Mouse (Mus musculus) lung, adult 2 months (tissue): ENCODE measurements around the gene Shroom1. TPM values are rescaled to one million over a fixed set of nuclear protein-coding genes. Genes with fewer than 3 reads are reported as not detected.

Source experiments
- DNase-seq: peaks from one replicate; pipeline ENCODE4 v3.0.0; 2022
- H3K4me1 ChIP-seq: fragments of 200-500 bp; 2 replicates; pipeline ENCODE4 v1.6.1; 2011; ENCODE audit warnings: low read length; ENCODE audit not compliant: control insufficient read depth, insufficient read depth
- H3K4me3 ChIP-seq: fragments of 200-500 bp; replicated peaks from 2 replicates; pipeline ENCODE3; 2011; ENCODE audit warnings: low read depth, mild to moderate bottlenecking, control low read depth, low read length; ENCODE audit errors: extremely low read depth
- CTCF ChIP-seq: fragments of 200-500 bp; IDR thresholded peaks from 2 replicates; pipeline ENCODE4 v1.5.1; 2011; ENCODE audit warnings: mild to moderate bottlenecking, low read length, control low read depth; ENCODE audit not compliant: insufficient read depth
- POLR2A ChIP-seq: fragments of 200-500 bp; IDR thresholded peaks from 2 replicates; pipeline ENCODE4 v1.6.1; 2011; ENCODE audit warnings: low read depth, mild to moderate bottlenecking, control low read depth, low read length, borderline replicate concordance; ENCODE audit errors: extremely low read depth
- WGBS: fragments of 180-500 bp; shearing (Covaris S2); methylation state at CpG from one replicate; pipeline ENCODE4 v1.1.7; 2018; 5-methylcytosine and 5-hydroxymethylcytosine counted together
- polyA plus RNA-seq: library from polyadenylated mRNA; depleted of rRNA; stranded (reverse); fragments of >200 nt; gene quantifications from 2 replicates; pipeline ENCODE4 v1.2.3, GENCODE M21; 2012

Gene Shroom1
- polyA plus RNA-seq, 1 experiment, result 3.0 TPM

- Histone ChIP-seq H3K4me1 (peaks cover 2% of the 10 kb centered on the region), H3K4me3 (no peak overlapping the region)
- DNase-seq, result no peak
- 81% methylated on average over 3 of the region's 3 CpGs for WGBS
- TF ChIP-seq POLR2A (no peak), CTCF (no peak)
Observed at GRCm38 (mm10) chr11:53460192-53460591, 3.2 kb downstream of the Shroom1 start.

GRCm38 (mm10) chr11:53461727-53462126 lies 4.7 kb downstream of the Shroom1 start:
- TF ChIP-seq POLR2A (no peak), CTCF (no peak)
- DNase-seq, result no peak
- 49% methylated on average over 5 of the region's 5 CpGs for WGBS
- peaks cover 2% of the 10 kb centered on the region for H3K4me1 ChIP-seq
- no peak overlapping the region for H3K4me3 ChIP-seq

GRCm38 (mm10) chr11:53463551-53464424 lies 6.8 kb downstream of the Shroom1 start:
- Histone ChIP-seq H3K4me3 (no peak overlapping the region), H3K4me1 (no peaks in the 10 kb centered on the region; the same call in 1 of the 2 replicates)
- TF ChIP-seq CTCF, result no peak
- TF ChIP-seq POLR2A, result no peak
- DNase-seq, result no peak
- WGBS, result 27% methylated on average over 55 of the region's 55 CpGs

- Histone ChIP-seq H3K4me3 (peak overlapping the region; percentile 48), H3K4me1 (no peaks in the 10 kb centered on the region; the same call in 1 of the 2 replicates)
- WGBS, result 17% methylated on average over 40 of the region's 40 CpGs
- peak; percentile 75 for DNase-seq
- TF ChIP-seq POLR2A (no peak), CTCF (peak; percentile 70)
Observed at GRCm38 (mm10) chr11:53466231-53466971, 9.4 kb downstream of the Shroom1 start.

DNA sequence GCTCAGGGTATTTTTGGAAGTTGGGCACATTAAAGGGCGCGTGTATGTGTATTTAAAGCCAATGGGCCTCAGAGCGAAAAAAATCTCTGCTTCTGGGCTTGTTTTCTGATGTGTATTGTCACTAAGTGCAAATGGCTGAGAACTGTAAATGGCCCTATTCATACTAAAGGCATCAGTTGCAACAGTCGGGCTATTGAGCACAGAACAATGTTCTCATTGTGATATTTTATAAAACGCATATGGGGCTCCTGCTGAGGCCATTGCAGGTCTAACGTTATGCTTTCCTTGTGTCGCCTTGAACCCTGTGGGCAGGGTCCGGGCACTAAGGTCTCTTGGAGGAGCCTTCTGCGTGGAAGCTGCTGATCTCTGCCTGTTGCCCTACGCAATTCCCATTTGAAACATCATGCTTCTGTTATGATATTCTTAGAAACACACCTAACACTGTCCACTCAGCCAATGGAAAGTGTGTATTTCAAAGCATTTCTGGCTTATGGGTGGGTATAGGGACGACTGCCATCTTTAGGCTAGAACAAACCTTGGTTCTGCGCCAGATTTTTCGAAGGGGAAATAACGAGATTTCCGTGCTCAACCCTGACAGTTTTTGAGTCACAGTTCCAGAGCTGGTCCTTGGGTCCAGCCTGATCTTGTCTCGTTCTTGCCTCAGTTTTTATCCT lies 12.4 kb downstream of the Shroom1 start:
- WGBS, result 38% methylated on average over 16 of the region's 16 CpGs
- no peaks in the 10 kb centered on the region for H3K4me1 ChIP-seq
- H3K4me3 ChIP-seq, result no peak overlapping the region
- TF ChIP-seq POLR2A (no peak), CTCF (no peak)
- DNase-seq, result no peak

DNA sequence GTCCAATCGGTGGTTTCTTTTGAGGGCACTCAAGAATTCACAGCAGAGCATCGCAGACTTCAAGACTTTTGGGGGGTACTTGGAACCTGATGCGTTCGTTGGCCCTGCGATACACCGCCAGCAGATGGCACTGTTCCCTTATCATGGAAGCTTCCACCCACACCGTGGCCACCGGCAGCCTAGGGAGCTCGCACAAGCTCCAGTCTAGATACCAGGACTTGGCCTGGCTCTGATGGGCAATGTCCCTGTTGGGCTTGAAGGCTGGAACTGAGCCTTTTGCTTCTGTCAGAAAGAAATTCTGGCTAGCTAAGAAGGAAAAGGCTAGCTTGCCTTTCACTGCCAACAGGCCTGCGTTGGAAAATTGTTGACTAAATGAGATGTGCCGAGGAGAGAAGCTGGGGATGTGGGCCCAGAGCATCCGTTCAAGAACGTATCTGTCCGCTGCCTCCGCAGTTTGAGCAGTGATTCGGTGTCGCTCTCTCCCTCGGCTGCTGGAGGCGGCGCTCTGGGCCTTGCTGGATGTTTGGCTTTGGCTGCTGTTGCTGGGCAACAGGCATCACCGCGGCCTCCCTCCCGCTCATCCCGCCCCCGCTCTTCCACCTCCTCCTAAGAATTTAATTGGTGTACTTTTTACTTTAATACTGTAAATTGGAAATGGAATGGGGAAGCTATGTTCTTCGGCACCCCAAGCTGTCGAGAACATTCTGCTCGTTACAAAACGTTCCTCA lies 13.1 kb downstream of the Shroom1 start, which contains the start of gene Gm9837:
Gm9837 (minus strand) TSS at position 512 of the 728 bp plus-strand sequence.
- DNase-seq, result peak; percentile 84
- H3K4me1 ChIP-seq, result no peaks in the 10 kb centered on the region
- TF ChIP-seq CTCF, result peak; percentile 97
- TF ChIP-seq POLR2A, result no peak
- H3K4me3 ChIP-seq, result no peak within 1 kb of the TSS
- 6% methylated on average over 29 of the region's 29 CpGs for WGBS

GRCm38 (mm10) chr11:53472709-53473108 lies 15.7 kb downstream of the Shroom1 start:
- DNase-seq, result no peak
- Histone ChIP-seq H3K4me3 (no peak overlapping the region), H3K4me1 (no peaks in the 10 kb centered on the region)
- 78% methylated on average over 3 of the region's 3 CpGs for WGBS
- TF ChIP-seq CTCF (no peak), POLR2A (no peak)

DNA sequence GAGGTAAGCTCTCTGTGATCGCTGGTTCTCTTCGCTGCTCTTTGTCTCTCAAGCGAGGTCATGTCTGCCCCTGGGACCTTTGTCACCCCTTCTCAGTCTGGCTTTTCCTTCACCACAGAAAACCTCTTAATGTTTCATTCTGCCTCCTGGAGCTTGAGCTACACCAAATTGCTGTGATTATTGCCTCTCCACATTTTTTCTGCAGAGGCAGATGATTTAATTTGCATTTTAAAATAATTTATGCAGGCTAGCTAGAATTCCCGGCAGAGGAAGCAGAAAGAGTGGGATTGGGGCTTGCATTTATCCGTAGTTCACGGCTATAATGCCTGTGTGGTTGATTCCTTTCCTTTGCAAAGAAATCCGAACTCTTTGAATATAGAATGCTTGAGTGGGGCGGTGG lies 18.6 kb downstream of the Shroom1 start:
- Histone ChIP-seq H3K4me3 (no peak overlapping the region), H3K4me1 (no peaks in the 10 kb centered on the region)
- no peak for TF ChIP-seq CTCF
- no peak for TF ChIP-seq POLR2A
- DNase-seq, result no peak
- 32% methylated on average over 8 of the region's 8 CpGs for WGBS
